Mouse (Mus musculus): ENCODE measurements around the gene Sat1.

GRCm38 (mm10) chrX:155202406-155203305 lies 13.6 kb downstream of the Sat1 start:
- TF ChIP-seq CTCF (IDR thresholded peaks at IDR 0.05; ENCODE audit: extremely low read depth, insufficient read length, insufficient replicate concordance, low read depth, low read length) (no peak), POLR2A (IDR thresholded peaks at IDR 0.05; ENCODE audit: low read depth, low read length) (no peak)
